Mouse (Mus musculus) intestine, postnatal 0 days (tissue): Measurements from ENCODE around the gene Aig1. TPM values are rescaled to one million over a fixed set of nuclear protein-coding genes. Genes with fewer than 3 reads are reported as not detected.

Source experiments
- ATAC-seq: fragments of 200-750 bp; cut with Nextera tagmentation; 2 replicates; pipeline ENCODE4 v1.8.0; 2017; ENCODE audit warnings: mild to moderate bottlenecking, moderate TSS enrichment, moderate library complexity
- H3K27ac ChIP-seq: fragments of 300-500 bp; sonication (generic); 2 replicates; pipeline ENCODE4 v1.5.1; 2014; ENCODE audit warnings: mild to moderate bottlenecking, low read depth, low read length, moderate library complexity
- H3K27me3 ChIP-seq: fragments of 300-500 bp; sonication (generic); replicated peaks from 2 replicates; pipeline ENCODE4 v1.6.1; 2014; ENCODE audit warnings: low read length, mixed read lengths; ENCODE audit not compliant: control insufficient read depth, insufficient read depth
- H3K36me3 ChIP-seq: fragments of 300-500 bp; sonication (generic); 2 replicates; pipeline ENCODE4 v1.6.1; 2014; ENCODE audit warnings: mild to moderate bottlenecking, moderate library complexity; ENCODE audit not compliant: control insufficient read depth, insufficient read depth
- H3K4me1 ChIP-seq: fragments of 300-500 bp; sonication (generic); replicated peaks from 2 replicates; pipeline ENCODE4 v1.6.1; 2014; ENCODE audit warnings: antibody characterized with exemption, low read length, mixed read lengths; ENCODE audit not compliant: control insufficient read depth, insufficient read depth
- H3K4me2 ChIP-seq: fragments of 300-500 bp; sonication (generic); replicated peaks from 2 replicates; pipeline ENCODE4 v1.6.1; 2014; ENCODE audit warnings: low read depth, mild to moderate bottlenecking, moderate library complexity
- H3K4me3 ChIP-seq: fragments of 300-500 bp; sonication (generic); 2 replicates; pipeline ENCODE4 v1.5.1; 2014; ENCODE audit warnings: low read depth, low read length
- H3K9ac ChIP-seq: fragments of 300-500 bp; sonication (generic); 2 replicates; pipeline ENCODE4 v1.6.1; 2014; ENCODE audit warnings: mild to moderate bottlenecking, low read depth, low read length
- H3K9me3 ChIP-seq: fragments of 300-500 bp; sonication (generic); 2 replicates; pipeline ENCODE4 v1.6.1; 2016; ENCODE audit warnings: mixed run types; ENCODE audit not compliant: control insufficient read depth
- CTCF ChIP-seq: sonication (generic); IDR thresholded peaks from 2 replicates; pipeline ENCODE4 v1.5.1; 2016; ENCODE audit warnings: low read depth, mild to moderate bottlenecking, control low read depth, antibody characterized with exemption, moderate library complexity
- WGBS: fragments of 180-500 bp; shearing (Covaris S2); extraction: QIAGEN DNeasy Blood & Tissue Kit; methylation state at CpG from one replicate; pipeline ENCODE4 v1.1.7; 2014; 5-methylcytosine and 5-hydroxymethylcytosine counted together
- polyA plus RNA-seq: library from polyadenylated mRNA; unstranded; fragments of >200 nt; fragmentation: Nextera tagmentation; extraction: Ambion mirVana; gene quantifications from 2 replicates; pipeline ENCODE4 v1.2.1, GENCODE M21; 2015

The Aig1 gene
- polyA plus RNA-seq, 1 experiment from 2014 or later, result 88.3 TPM

GRCm38 (mm10) chr10:13682565-13682964, 186.2 kb downstream of the Aig1 start:
- TF ChIP-seq CTCF, result peak; percentile 64
- Histone ChIP-seq H3K9ac (no peak overlapping the region), H3K4me1 (no peaks in the 10 kb centered on the region), H3K27me3 (no peaks in the 10 kb centered on the region), H3K9me3 (no peaks in the 10 kb centered on the region), H3K4me3 (no peak overlapping the region), H3K4me2 (no peak overlapping the region), H3K27ac (no peak overlapping the region), H3K36me3 (peaks cover 4% of the 10 kb centered on the region; the same call in 1 of the 2 replicates)
- no peak for ATAC-seq
- WGBS, result 66% methylated on average over 3 of the region's 3 CpGs

GRCm38 (mm10) chr10:13677440-13677839, 191.3 kb downstream of the Aig1 start:
- no peaks in the 10 kb centered on the region for H3K4me1 ChIP-seq
- no peaks in the 10 kb centered on the region for H3K27me3 ChIP-seq
- no peak overlapping the region for H3K27ac ChIP-seq
- no peak overlapping the region for H3K4me2 ChIP-seq
- TF ChIP-seq CTCF, result no peak
- H3K36me3 ChIP-seq, result peaks cover 5% of the 10 kb centered on the region; the same call in 1 of the 2 replicates
- H3K9ac ChIP-seq, result no peak overlapping the region
- WGBS, result 80% methylated on average over 2 of the region's 2 CpGs
- no peak overlapping the region for H3K4me3 ChIP-seq
- no peak for ATAC-seq
- H3K9me3 ChIP-seq, result no peaks in the 10 kb centered on the region

- WGBS, result 89% methylated on average over 3 of the region's 3 CpGs
- Histone ChIP-seq H3K9me3 (no peaks in the 10 kb centered on the region), H3K4me1 (no peaks in the 10 kb centered on the region), H3K4me3 (no peak overlapping the region), H3K9ac (no peak overlapping the region), H3K4me2 (no peak overlapping the region), H3K27me3 (no peaks in the 10 kb centered on the region), H3K36me3 (peaks cover 5% of the 10 kb centered on the region; the same call in 1 of the 2 replicates), H3K27ac (no peak overlapping the region)
- TF ChIP-seq CTCF, result no peak
- ATAC-seq, result no peak
Measured at GRCm38 (mm10) chr10:13675033-13675379, 193.8 kb downstream of the Aig1 start.

GRCm38 (mm10) chr10:13674304-13675032, 194.3 kb downstream of the Aig1 start:
- Histone ChIP-seq H3K9me3 (no peaks in the 10 kb centered on the region), H3K27ac (no peak overlapping the region), H3K4me2 (no peak overlapping the region), H3K4me3 (no peak overlapping the region), H3K36me3 (peaks cover 5% of the 10 kb centered on the region; the same call in 1 of the 2 replicates), H3K9ac (no peak overlapping the region), H3K4me1 (no peaks in the 10 kb centered on the region), H3K27me3 (no peaks in the 10 kb centered on the region)
- ATAC-seq, result no peak
- TF ChIP-seq CTCF, result no peak
- WGBS, result 85% methylated on average over 7 of the region's 7 CpGs

GRCm38 (mm10) chr10:13667166-13667696, 201.5 kb downstream of the Aig1 start:
- H3K36me3 ChIP-seq, result no peaks in the 10 kb centered on the region
- H3K4me2 ChIP-seq, result no peak overlapping the region
- H3K27ac ChIP-seq, result no peak overlapping the region
- H3K4me1 ChIP-seq, result no peaks in the 10 kb centered on the region
- H3K4me3 ChIP-seq, result no peak overlapping the region
- H3K9me3 ChIP-seq, result no peaks in the 10 kb centered on the region
- H3K9ac ChIP-seq, result no peak overlapping the region
- no peak for ATAC-seq
- WGBS, result 74% methylated on average over 10 of the region's 10 CpGs
- TF ChIP-seq CTCF, result no peak
- no peaks in the 10 kb centered on the region for H3K27me3 ChIP-seq

GRCm38 (mm10) chr10:13663476-13663875, 205.3 kb downstream of the Aig1 start:
- no peak overlapping the region for H3K27ac ChIP-seq
- H3K4me2 ChIP-seq, result no peak overlapping the region
- no peaks in the 10 kb centered on the region for H3K9me3 ChIP-seq
- no peak overlapping the region for H3K4me3 ChIP-seq
- no peaks in the 10 kb centered on the region for H3K36me3 ChIP-seq
- TF ChIP-seq CTCF, result no peak
- H3K9ac ChIP-seq, result no peak overlapping the region
- no peaks in the 10 kb centered on the region for H3K27me3 ChIP-seq
- ATAC-seq, result no peak
- no peaks in the 10 kb centered on the region for H3K4me1 ChIP-seq
